Mouse (Mus musculus) hindbrain, embryonic 12.5 days (tissue): ENCODE measurements around the gene Gm36210. TPM values are rescaled to one million over a fixed set of nuclear protein-coding genes. Genes with fewer than 3 reads are reported as not detected.
A peak's percentile ranks its signal among the peaks of the same experiment; 100 is the strongest.
"Not testable (repeated sequence)": the region's sequence is repeated elsewhere in the genome, so short reads cannot be mapped to it uniquely, and the experiment has no call there.

ENCODE experiments used
- ATAC-seq: fragments of 200-750 bp; cut with Nextera tagmentation; 2 replicates; pipeline ENCODE4 v1.8.0; 2017; ENCODE audit warnings: moderate TSS enrichment; ENCODE audit not compliant: low FRiP score
- H3K27ac ChIP-seq: fragments of 300-500 bp; sonication (generic); 2 replicates; pipeline ENCODE4 v1.5.1; 2016; ENCODE audit warnings: mild to moderate bottlenecking
- H3K27me3 ChIP-seq: fragments of 300-500 bp; sonication (generic); 2 replicates; pipeline ENCODE4 v1.6.1; 2016; ENCODE audit warnings: mild to moderate bottlenecking
- H3K36me3 ChIP-seq: fragments of 300-500 bp; sonication (generic); 2 replicates; pipeline ENCODE4 v1.6.1; 2016; ENCODE audit warnings: mild to moderate bottlenecking
- H3K4me1 ChIP-seq: fragments of 300-500 bp; sonication (generic); 2 replicates; pipeline ENCODE4 v1.6.1; 2016
- H3K4me2 ChIP-seq: fragments of 300-500 bp; sonication (generic); replicated peaks from 2 replicates; pipeline ENCODE4 v1.6.1; 2016; ENCODE audit warnings: mild to moderate bottlenecking
- H3K4me3 ChIP-seq: fragments of 300-500 bp; sonication (generic); 2 replicates; pipeline ENCODE4 v1.5.1; 2016; ENCODE audit warnings: mild to moderate bottlenecking
- H3K9ac ChIP-seq: fragments of 300-500 bp; sonication (generic); 2 replicates; pipeline ENCODE4 v1.6.1; 2016; ENCODE audit warnings: mild to moderate bottlenecking, moderate library complexity
- H3K9me3 ChIP-seq: fragments of 300-500 bp; sonication (generic); replicated peaks from 2 replicates; pipeline ENCODE4 v1.6.1; 2016; ENCODE audit warnings: mild to moderate bottlenecking
- WGBS: fragments of 180-500 bp; shearing (Covaris S2); methylation state at CpG from one replicate; pipeline ENCODE4 v1.1.7; 2016; 5-methylcytosine and 5-hydroxymethylcytosine counted together
- polyA plus RNA-seq: library from polyadenylated mRNA; unstranded; fragments of >200 nt; fragmentation: Nextera tagmentation; extraction: Ambion mirVana; gene quantifications from 2 replicates; pipeline ENCODE4 v1.2.1, GENCODE M21; 2016

Gm36210 gene
- polyA plus RNA-seq, 1 experiment from 2014 or later = not detected

DNA sequence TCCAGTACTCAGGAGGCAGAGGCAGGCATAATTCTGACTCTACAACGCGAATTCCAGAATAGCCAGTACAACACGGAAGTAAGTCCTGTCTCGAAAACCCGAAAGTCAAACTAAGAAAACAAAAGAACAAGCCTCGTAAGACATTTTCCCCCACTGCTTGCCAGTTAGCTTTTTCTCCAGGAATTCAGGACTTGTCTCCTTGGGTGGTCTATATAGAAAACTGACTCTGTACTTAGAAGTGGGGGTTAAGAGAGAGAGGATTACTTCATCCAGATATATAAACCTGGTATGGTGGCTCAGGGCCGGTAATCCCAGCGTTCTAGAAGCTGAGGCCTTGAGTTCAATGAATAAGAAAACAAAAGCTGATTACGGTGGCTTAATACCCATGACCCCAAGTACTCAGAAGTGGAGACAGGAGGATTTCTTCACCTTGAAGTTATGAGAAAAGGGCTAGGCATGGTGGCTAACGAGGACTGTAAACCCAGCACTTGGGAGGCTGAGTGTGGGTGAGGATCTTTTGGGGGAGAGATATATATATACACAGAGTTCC, 39.6 kb downstream of the Gm36210 start:
- 40% methylated on average over 10 of the region's 10 CpGs for WGBS

DNA sequence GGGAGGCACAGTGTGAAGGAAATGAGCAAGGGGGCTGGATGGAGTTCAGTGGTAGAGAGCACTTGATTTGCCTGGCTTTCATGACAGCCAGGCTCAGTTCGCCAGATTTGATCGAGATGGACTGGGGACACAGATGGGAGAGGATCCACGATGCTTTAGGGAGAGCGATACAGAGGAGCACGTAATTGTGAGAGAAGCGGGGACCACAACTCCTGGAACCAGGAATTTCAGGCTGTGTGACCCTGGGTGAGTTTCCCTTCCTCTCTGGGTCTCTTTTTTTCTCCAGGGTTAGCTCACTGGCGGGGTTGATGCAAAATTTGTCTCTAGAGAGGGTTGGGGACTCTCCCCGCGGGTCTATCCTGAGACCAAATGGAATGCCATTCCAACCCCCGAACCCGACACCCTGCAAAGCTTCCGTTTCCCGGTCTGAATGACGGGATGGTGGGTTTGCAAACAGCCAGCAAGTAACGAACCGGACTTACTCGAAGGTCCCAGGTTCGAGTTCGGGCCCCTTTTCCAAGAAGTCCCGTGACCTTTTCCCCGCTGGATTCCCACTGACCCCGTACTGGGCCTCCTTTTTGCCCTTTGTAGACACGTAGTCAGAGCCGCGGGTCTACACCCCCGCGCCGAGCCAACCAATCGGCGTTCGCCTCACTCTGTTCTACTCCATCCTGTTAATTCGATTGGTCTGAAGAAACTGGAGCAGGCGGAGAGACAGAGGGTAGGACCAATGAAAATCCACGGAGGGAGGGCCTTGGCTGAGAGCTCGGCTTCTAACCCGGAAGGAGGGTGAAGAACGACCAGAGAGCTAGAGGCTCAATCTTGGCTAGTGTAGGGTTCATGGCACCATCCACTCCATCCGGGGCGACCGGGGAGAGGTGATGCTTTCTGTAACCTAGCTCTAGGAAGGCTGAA, 40.5 kb downstream of the Gm36210 start:
- H3K9me3 ChIP-seq = no peaks in the 10 kb centered on the region
- peaks cover 12% of the 10 kb centered on the region for H3K4me1 ChIP-seq
- H3K27me3 ChIP-seq = no peaks in the 10 kb centered on the region
- H3K9ac ChIP-seq = peak overlapping the region; percentile 69
- H3K4me2 ChIP-seq = peak overlapping the region; percentile 61
- no peaks in the 10 kb centered on the region for H3K36me3 ChIP-seq
- ATAC-seq = peak; percentile 100
- H3K27ac ChIP-seq = peak overlapping the region; percentile 83
- WGBS = 4% methylated on average over 40 of the region's 40 CpGs
- peak overlapping the region; percentile 56 for H3K4me3 ChIP-seq

More for the DNA sequence above, 39.6 kb downstream of the Gm36210 start:
- Histone ChIP-seq H3K9me3 (no peaks in the 10 kb centered on the region), H3K9ac (peak overlapping the region; percentile 69), H3K27ac (peak overlapping the region; percentile 83), H3K36me3 (no peaks in the 10 kb centered on the region), H3K4me1 (peaks cover 12% of the 10 kb centered on the region), H3K4me3 (peak overlapping the region; percentile 56), H3K27me3 (no peaks in the 10 kb centered on the region), H3K4me2 (peak overlapping the region; percentile 61)
- ATAC-seq = no peak

DNA sequence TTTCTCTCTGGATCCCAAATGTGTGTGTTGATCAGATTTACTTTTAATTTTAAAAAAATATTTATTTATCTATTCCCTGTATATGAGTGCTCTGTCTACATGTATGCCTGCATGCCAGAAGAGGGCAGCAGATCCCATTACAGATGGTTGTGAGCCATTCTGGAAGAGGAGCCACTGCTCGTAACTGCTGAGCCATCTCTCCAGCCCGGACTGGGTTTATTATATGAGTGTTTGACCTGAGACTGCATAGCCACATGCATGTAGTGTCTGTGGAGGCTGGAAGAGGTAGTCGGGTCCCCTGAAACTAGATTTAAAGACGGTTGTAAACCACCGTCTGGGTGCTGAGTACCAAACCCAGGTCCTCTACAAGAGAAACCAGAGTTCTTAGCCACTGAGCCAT, 41.2 kb downstream of the Gm36210 start:
- 58% methylated on average over 5 of the region's 5 CpGs for WGBS
- Histone ChIP-seq H3K9ac (no peak overlapping the region), H3K27ac (0 out of 2 replicates have a peak overlapping the region, but pooled peaks have one; percentile 57), H3K36me3 (no peaks in the 10 kb centered on the region), H3K27me3 (no peaks in the 10 kb centered on the region), H3K4me3 (peak overlapping the region; percentile 56), H3K4me2 (peak overlapping the region; percentile 61), H3K4me1 (peaks cover 12% of the 10 kb centered on the region), H3K9me3 (no peaks in the 10 kb centered on the region)
- ATAC-seq = no peak

DNA sequence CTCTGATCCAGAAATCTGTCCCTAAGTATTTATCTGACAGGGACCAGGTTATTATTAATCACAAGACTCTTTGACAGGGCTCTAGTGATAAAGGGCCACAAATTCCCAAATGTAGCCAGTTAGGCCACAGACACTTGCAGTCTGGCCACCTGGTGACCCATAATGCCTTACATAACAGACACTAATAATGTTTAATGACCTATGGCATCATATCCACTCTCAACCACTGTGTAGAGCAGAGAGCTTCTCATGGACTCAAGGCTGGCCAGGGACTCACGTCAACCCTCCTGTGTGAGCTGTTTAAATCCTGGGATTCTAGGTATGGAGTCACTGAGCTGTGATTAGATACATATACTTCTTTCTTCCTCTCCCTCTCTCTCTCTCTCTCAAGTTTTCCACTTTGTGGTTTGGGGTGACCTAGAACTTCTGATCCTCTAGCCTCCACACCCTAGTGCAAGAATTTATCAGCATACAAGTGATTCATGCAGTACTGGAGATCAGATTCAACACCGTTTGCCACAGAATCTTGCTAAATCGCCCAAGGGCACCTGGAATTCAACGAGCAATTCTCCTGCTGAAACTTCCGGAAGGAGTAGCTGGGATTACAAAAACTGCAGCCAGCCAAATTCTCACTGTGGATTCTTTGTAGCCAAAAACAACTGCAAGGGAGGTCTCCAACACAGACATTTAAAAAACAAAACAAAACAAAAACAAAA, 42.0 kb downstream of the Gm36210 start:
- Histone ChIP-seq H3K36me3 (no peaks in the 10 kb centered on the region), H3K9me3 (no peaks in the 10 kb centered on the region), H3K4me1 (peaks cover 12% of the 10 kb centered on the region), H3K4me3 (no peak overlapping the region), H3K9ac (no peak overlapping the region), H3K27ac (no peak overlapping the region), H3K27me3 (no peaks in the 10 kb centered on the region), H3K4me2 (no peak overlapping the region)
- no peak for ATAC-seq
- 87% methylated on average over 5 of the region's 5 CpGs for WGBS

DNA sequence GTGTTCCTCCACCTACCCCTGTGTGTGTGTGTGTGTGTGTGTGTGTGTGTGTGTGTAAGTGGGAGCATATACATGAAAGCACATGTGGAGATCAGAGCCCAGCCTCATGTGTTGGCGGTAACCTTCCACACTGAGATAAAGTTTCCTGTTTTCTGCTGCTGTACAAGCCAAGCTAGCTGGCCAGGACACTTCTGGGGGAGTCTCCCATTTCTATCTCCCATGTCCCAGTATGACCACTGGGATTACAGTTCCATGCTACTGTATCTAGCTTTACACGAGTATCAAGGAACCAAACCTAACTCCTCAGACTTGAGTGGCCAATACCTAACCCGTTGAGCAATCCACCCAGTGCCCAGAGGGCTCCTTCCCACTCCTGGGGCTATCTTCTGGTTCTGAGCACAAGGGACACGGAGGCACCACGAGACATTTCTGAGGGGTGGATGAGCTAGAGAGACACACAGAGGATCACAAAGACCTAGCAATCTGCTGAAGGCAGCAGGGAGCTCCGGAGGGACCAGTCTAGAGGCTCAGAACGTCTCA, 42.7 kb downstream of the Gm36210 start:
- H3K9me3 ChIP-seq = no peaks in the 10 kb centered on the region
- no peak overlapping the region for H3K27ac ChIP-seq
- H3K36me3 ChIP-seq = no peaks in the 10 kb centered on the region
- WGBS = 75% methylated on average over 7 of the region's 7 CpGs
- H3K27me3 ChIP-seq = no peaks in the 10 kb centered on the region
- ATAC-seq = no peak
- no peak overlapping the region for H3K4me2 ChIP-seq
- H3K4me3 ChIP-seq = no peak overlapping the region
- peaks cover 12% of the 10 kb centered on the region for H3K4me1 ChIP-seq
- no peak overlapping the region for H3K9ac ChIP-seq

DNA sequence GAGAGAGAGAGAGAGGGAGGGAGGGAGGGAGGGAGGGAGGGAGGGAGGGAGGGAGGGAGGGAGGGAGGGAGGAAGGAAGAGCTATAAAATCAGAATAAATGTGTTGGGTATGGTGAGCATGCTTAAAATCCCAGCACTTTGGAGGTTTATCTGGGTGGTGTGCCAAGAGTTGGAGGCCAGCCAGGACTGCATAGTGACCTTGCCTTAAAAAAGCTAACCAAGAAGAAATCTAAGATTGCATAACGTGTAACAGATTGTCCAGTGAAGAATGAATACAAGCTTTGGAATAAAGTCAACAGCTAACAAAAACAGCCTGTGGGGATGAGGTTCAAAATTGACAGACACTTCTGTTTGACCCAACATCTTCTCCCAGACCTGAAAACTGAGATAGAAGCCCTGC, 43.3 kb downstream of the Gm36210 start:
- no peak overlapping the region for H3K4me3 ChIP-seq
- H3K4me1 ChIP-seq = peaks cover 12% of the 10 kb centered on the region
- no peaks in the 10 kb centered on the region for H3K36me3 ChIP-seq
- no peak overlapping the region for H3K4me2 ChIP-seq
- H3K27ac ChIP-seq = no peak overlapping the region
- no peaks in the 10 kb centered on the region for H3K9me3 ChIP-seq
- H3K27me3 ChIP-seq = no peaks in the 10 kb centered on the region
- ATAC-seq = no peak
- 62% methylated on average over 1 of the region's 1 CpGs for WGBS
- no peak overlapping the region for H3K9ac ChIP-seq

DNA sequence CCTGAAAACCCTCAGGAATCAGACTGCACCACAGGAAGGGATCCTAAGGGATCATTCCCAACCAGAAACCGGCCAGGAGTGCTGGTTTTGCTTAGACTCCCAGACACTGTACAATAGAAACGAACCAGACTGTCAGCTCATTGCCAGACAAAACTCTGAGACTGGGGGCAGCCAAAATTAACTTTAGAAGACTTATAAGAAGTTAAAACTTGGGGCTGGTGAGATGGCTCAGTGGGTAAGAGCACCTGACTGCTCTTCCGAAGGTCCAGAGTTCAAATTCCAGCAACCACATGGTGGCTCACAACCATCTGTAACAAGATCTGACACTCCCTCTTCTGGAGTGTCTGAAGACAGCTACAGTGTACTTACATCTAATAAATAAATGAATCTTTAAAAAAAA, 45.4 kb downstream of the Gm36210 start:
- WGBS = 78% methylated on average over 3 of the region's 3 CpGs
- H3K9me3 ChIP-seq, H3K9ac ChIP-seq, H3K27me3 ChIP-seq, H3K4me1 ChIP-seq, H3K4me2 ChIP-seq, ATAC-seq, H3K36me3 ChIP-seq, H3K4me3 ChIP-seq, H3K27ac ChIP-seq: not testable (repeated sequence)

DNA sequence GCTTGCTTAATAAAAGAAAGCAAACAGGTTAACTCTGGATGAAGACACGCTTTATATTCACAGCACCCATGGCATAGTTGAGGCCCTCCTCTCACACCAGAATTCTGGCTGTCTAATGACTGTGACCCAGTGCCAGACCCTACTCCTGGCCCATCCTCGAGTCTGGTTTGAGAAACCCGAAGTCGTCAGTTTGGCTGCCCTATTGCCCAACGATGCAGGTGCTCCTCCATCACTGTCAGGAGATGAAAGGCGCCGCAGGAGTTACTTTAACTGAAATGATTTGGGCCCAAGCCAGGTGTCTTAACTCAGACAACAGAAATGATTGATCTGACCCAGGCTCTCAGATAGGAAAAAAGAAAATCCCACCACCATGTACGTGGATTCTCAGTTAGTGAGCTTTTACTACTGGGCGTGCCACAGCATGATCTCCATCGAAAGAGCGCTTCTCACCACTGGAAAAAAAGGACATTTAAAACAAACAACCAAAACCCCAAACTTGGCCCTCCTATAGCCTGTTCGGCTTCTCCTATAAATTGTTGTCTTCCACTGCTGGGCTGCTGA, 46.8 kb downstream of the Gm36210 start:
- no peak overlapping the region for H3K4me2 ChIP-seq
- WGBS = 73% methylated on average over 12 of the region's 12 CpGs

DNA sequence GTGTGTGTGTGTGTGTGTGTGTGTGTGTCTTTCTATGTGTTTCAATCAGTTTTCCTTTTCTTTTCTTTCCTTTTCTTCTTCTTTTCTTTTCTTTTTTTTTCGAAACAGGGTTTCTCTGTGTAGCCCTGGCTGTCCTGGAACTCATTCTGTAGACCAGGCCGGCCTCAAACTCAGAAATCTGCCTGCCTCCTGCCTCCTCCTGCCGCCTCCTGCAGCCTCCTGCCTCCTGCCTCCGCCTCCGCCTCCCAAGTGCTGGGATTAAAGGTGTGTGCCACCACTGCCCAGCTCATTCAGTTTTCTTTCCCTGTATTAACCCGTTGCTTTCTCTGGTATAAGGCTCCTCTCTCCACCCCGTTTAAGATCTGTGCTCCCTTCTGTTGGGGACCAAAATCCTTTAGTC, 49.0 kb downstream of the Gm36210 start:
- H3K9me3 ChIP-seq = no peaks in the 10 kb centered on the region; the same call in 1 of the 2 replicates
- no peak overlapping the region for H3K4me2 ChIP-seq
- H3K4me1 ChIP-seq = no peaks in the 10 kb centered on the region
- H3K27ac ChIP-seq = no peak overlapping the region
- no peaks in the 10 kb centered on the region for H3K36me3 ChIP-seq
- H3K27me3 ChIP-seq = peaks cover 4% of the 10 kb centered on the region
- H3K9ac ChIP-seq = no peak overlapping the region
- ATAC-seq = no peak
- no peak overlapping the region for H3K4me3 ChIP-seq
- WGBS = 73% methylated on average over 7 of the region's 7 CpGs

More for the DNA sequence above, 46.8 kb downstream of the Gm36210 start:
- H3K36me3 ChIP-seq = no peaks in the 10 kb centered on the region
- H3K9me3 ChIP-seq = no peaks in the 10 kb centered on the region
- H3K4me1 ChIP-seq = no peaks in the 10 kb centered on the region
- H3K27ac ChIP-seq = no peak overlapping the region
- H3K9ac ChIP-seq = no peak overlapping the region
- no peak for ATAC-seq
- no peak overlapping the region for H3K4me3 ChIP-seq
- H3K27me3 ChIP-seq = peaks cover 4% of the 10 kb centered on the region

DNA sequence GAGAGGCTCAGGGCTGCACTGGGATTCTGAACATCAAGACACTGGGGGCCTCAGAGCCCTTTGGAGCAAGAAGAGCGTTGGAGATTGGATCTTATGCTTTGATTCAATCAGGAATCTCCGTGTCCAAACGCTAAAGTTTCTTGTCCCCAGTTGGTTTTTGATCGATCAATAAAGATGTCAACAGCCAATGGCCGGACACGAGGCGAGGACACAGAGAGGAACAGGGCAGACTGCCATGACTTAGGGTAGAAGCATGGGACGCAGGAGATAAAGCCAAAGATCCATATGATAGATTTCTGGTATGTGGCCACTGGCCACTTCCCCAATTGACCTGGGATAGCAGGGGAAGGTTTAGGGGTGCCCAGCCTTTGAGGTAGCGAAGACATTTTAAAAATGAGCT, 49.8 kb downstream of the Gm36210 start:
- H3K9me3 ChIP-seq = no peaks in the 10 kb centered on the region; the same call in 1 of the 2 replicates
- no peak overlapping the region for H3K4me3 ChIP-seq
- no peak overlapping the region for H3K9ac ChIP-seq
- no peaks in the 10 kb centered on the region for H3K36me3 ChIP-seq
- 88% methylated on average over 9 of the region's 9 CpGs for WGBS
- H3K4me1 ChIP-seq = no peaks in the 10 kb centered on the region
- H3K4me2 ChIP-seq = no peak overlapping the region
- ATAC-seq = no peak
- H3K27ac ChIP-seq = no peak overlapping the region
- peaks cover 6% of the 10 kb centered on the region for H3K27me3 ChIP-seq

DNA sequence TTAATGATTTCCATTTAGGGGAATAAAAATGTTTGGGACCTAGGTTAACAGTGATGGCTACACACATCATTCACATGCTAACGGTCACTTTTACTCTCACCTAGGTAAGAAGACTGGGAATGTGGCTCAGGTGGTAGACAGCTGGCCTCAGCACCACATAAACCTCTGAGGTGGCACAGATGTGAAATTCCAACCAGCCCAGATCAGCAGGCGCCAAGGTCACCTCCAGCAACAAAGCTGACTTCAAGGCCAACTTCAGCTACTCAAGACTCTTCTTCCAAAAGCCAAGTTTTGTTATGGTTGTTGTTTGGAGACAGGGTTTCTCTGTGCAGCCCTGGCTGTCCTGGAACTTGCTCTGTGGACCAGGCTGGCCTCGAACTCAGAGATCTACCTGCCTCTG, 52.7 kb downstream of the Gm36210 start:
- Histone ChIP-seq H3K4me3 (no peak overlapping the region), H3K27ac (no peak overlapping the region), H3K27me3 (peaks cover 6% of the 10 kb centered on the region), H3K4me1 (no peaks in the 10 kb centered on the region), H3K9ac (no peak overlapping the region), H3K9me3 (no peaks in the 10 kb centered on the region; the same call in 1 of the 2 replicates), H3K4me2 (no peak overlapping the region), H3K36me3 (no peaks in the 10 kb centered on the region)
- ATAC-seq = no peak
- 81% methylated on average over 3 of the region's 3 CpGs for WGBS

DNA sequence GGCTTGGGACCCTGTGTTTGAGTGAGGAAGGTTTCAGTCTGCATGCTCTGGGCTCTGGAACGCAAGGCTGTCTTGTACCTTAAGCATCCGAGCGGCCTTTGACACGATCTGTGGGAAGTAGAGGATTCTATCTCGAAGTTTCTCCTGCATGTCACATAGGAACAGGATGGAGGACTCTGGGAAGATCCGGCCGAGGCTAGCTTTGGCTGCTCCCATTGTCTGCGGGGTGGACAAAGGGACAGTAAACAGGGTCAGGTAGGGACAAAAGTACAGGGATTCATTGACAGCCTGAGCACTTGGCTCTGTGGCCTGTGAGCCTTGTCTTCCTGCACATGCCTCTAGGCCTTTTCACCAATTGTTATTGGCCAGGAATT, 55.0 kb downstream of the Gm36210 start:
- Histone ChIP-seq H3K27me3 (0 out of 2 replicates have a peak, but pooled peaks cover 2% of the 10 kb centered on the region), H3K4me2 (no peak overlapping the region), H3K27ac (no peak overlapping the region), H3K36me3 (no peaks in the 10 kb centered on the region), H3K4me3 (no peak overlapping the region), H3K4me1 (no peaks in the 10 kb centered on the region), H3K9me3 (no peaks in the 10 kb centered on the region; the same call in 1 of the 2 replicates), H3K9ac (no peak overlapping the region)
- ATAC-seq = no peak
- 71% methylated on average over 8 of the region's 8 CpGs for WGBS
